Mouse (Mus musculus): ENCODE measurements around the gene Acy3. TPM values are rescaled to one million over a fixed set of nuclear protein-coding genes. Genes with fewer than 3 reads are reported as not detected.

Acy3 gene
- polyA plus RNA-seq, 1 experiment from 2014 or later = 4.3 TPM

GRCm38 (mm10) chr19:3980917-3981316 lies 5.5 kb upstream of the Acy3 start:
- Histone ChIP-seq H3K36me3 (ENCODE audit: control insufficient read depth, insufficient read depth, low read length) (no peaks in the 10 kb centered on the region), H3K27me3 (ENCODE audit: control insufficient read depth, insufficient read depth, low read length) (no peaks in the 10 kb centered on the region), H3K4me2 (ENCODE audit: low read depth, severe bottlenecking) (no peak overlapping the region), H3K27ac (replicated peaks; ENCODE audit: low read depth, low read length) (no peak overlapping the region), H3K4me1 (ENCODE audit: control insufficient read depth, insufficient read depth, low read length) (0 out of 2 replicates have a peak, but pooled peaks cover 4% of the 10 kb centered on the region), H3K4me3 (ENCODE audit: low read depth, low read length) (no peak overlapping the region), H3K9ac (ENCODE audit: low read length) (no peak overlapping the region), H3K9me3 (ENCODE audit: control insufficient read depth, low read length) (no peaks in the 10 kb centered on the region)
- no peak for DNase-seq (ENCODE audit: low spot score)
- 69% methylated on average over 9 of the region's 9 CpGs for WGBS
- ATAC-seq (ENCODE audit: insufficient number of reproducible peaks, low FRiP score, low TSS enrichment, low read depth) = no peak

DNA sequence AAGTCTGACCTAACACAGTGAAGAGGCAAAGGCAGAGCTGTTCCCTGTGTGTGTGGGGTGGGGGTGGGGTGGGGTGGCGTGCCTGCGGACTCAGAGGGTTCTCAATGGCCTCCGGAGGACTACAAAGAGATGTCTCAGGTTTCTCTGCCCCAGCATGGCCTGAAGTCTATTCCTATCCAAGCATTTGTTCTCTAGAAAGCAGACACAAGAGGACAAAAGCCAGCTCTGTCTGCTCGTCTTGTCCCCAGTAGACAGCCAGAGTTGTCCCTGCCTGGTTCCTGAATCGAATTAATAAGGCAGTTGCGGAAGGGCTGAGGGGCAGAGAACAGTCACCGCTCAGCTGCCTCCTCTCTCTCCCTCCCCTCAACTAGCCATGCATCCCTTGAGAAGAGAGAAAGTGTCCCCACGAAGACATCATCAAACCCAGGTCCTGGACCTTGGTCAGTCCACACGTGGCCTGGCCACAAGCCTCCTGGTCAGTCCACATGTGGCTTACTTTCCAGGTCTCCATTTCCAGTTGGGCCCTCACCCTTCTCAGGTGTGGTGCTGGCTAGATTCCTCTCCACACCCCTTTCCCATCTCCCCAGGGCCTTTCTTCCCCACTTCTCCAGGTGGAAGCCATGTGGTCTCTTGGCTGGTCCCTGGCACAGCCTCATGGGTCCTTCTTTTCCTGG lies 2.7 kb upstream of the Acy3 start:
- H3K4me1 ChIP-seq (ENCODE audit: control insufficient read depth, insufficient read depth, low read length) = 0 out of 2 replicates have a peak, but pooled peaks cover 6% of the 10 kb centered on the region

DNA sequence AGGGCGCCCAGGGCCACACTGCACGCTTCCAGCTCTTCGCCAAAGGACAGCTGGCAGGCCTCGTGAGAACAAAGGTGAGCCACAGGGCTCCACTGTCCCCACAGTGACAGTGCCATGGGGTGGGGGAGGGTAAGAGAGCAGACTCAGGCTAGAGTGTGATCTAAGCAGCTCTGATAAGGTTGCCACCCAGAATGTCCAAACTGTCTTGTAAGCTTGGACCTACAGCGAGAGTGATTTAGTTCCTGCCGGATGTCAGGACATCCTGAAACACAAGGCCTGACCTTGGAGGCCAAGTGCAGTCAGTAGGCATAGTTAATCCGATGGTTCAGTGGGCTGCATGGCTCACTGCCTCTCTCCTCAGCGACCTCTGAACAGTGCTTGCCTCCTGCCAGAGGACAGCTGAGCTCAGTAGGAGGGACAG lies 1.1 kb upstream of the Acy3 start:
- DNase-seq (ENCODE audit: low spot score) (no peak), ATAC-seq (ENCODE audit: insufficient number of reproducible peaks, low FRiP score, low TSS enrichment, low read depth) (no peak)
- Histone ChIP-seq H3K9ac (ENCODE audit: low read length) (no peak overlapping the region; the same call in 1 of the 2 replicates), H3K27me3 (ENCODE audit: control insufficient read depth, insufficient read depth, low read length) (no peaks in the 10 kb centered on the region), H3K4me1 (ENCODE audit: control insufficient read depth, insufficient read depth, low read length) (0 out of 2 replicates have a peak, but pooled peaks cover 6% of the 10 kb centered on the region), H3K27ac (replicated peaks; ENCODE audit: low read depth, low read length) (no peak overlapping the region), H3K9me3 (ENCODE audit: control insufficient read depth, low read length) (no peaks in the 10 kb centered on the region), H3K4me3 (ENCODE audit: low read depth, low read length) (no peak overlapping the region), H3K36me3 (ENCODE audit: control insufficient read depth, insufficient read depth, low read length) (no peaks in the 10 kb centered on the region), H3K4me2 (ENCODE audit: low read depth, severe bottlenecking) (no peak overlapping the region)
- WGBS = 39% methylated on average over 8 of the region's 8 CpGs

More for the DNA sequence above, 2.7 kb upstream of the Acy3 start:
- no peak overlapping the region for H3K4me2 ChIP-seq (ENCODE audit: low read depth, severe bottlenecking)
- ATAC-seq (ENCODE audit: insufficient number of reproducible peaks, low FRiP score, low TSS enrichment, low read depth) = no peak
- DNase-seq (ENCODE audit: low spot score) = no peak
- H3K36me3 ChIP-seq (ENCODE audit: control insufficient read depth, insufficient read depth, low read length) = no peaks in the 10 kb centered on the region
- no peaks in the 10 kb centered on the region for H3K27me3 ChIP-seq (ENCODE audit: control insufficient read depth, insufficient read depth, low read length)
- H3K27ac ChIP-seq (replicated peaks; ENCODE audit: low read depth, low read length) = no peak overlapping the region; the same call in 1 of the 2 replicates
- H3K4me3 ChIP-seq (ENCODE audit: low read depth, low read length) = no peak overlapping the region
- H3K9ac ChIP-seq (ENCODE audit: low read length) = no peak overlapping the region
- WGBS = 48% methylated on average over 9 of the region's 9 CpGs
- no peaks in the 10 kb centered on the region for H3K9me3 ChIP-seq (ENCODE audit: control insufficient read depth, low read length)

GRCm38 (mm10) chr19:3988066-3988465 lies 1.7 kb downstream of the Acy3 start:
- no peaks in the 10 kb centered on the region for H3K9me3 ChIP-seq (ENCODE audit: control insufficient read depth, low read length)
- 88% methylated on average over 14 of the region's 14 CpGs for WGBS
- no peak for DNase-seq (ENCODE audit: low spot score)
- H3K36me3 ChIP-seq (ENCODE audit: control insufficient read depth, insufficient read depth, low read length) = no peaks in the 10 kb centered on the region
- H3K27ac ChIP-seq (replicated peaks; ENCODE audit: low read depth, low read length) = no peak overlapping the region
- no peaks in the 10 kb centered on the region for H3K27me3 ChIP-seq (ENCODE audit: control insufficient read depth, insufficient read depth, low read length)
- ATAC-seq (ENCODE audit: insufficient number of reproducible peaks, low FRiP score, low TSS enrichment, low read depth) = no peak
- H3K4me1 ChIP-seq (ENCODE audit: control insufficient read depth, insufficient read depth, low read length) = 0 out of 2 replicates have a peak, but pooled peaks cover 6% of the 10 kb centered on the region
- no peak overlapping the region for H3K4me3 ChIP-seq (ENCODE audit: low read depth, low read length)
- H3K9ac ChIP-seq (ENCODE audit: low read length) = no peak overlapping the region
- no peak overlapping the region for H3K4me2 ChIP-seq (ENCODE audit: low read depth, severe bottlenecking)

- no peak overlapping the region for H3K4me2 ChIP-seq (ENCODE audit: low read depth, severe bottlenecking)
- no peak overlapping the region for H3K27ac ChIP-seq (replicated peaks; ENCODE audit: low read depth, low read length)
- 0 out of 2 replicates have a peak, but pooled peaks cover 6% of the 10 kb centered on the region for H3K4me1 ChIP-seq (ENCODE audit: control insufficient read depth, insufficient read depth, low read length)
- H3K36me3 ChIP-seq (ENCODE audit: control insufficient read depth, insufficient read depth, low read length) = no peaks in the 10 kb centered on the region
- no peak overlapping the region for H3K9ac ChIP-seq (ENCODE audit: low read length)
- no peaks in the 10 kb centered on the region for H3K9me3 ChIP-seq (ENCODE audit: control insufficient read depth, low read length)
- WGBS = 86% methylated on average over 4 of the region's 4 CpGs
- no peak overlapping the region for H3K4me3 ChIP-seq (ENCODE audit: low read depth, low read length)
- ATAC-seq (ENCODE audit: insufficient number of reproducible peaks, low FRiP score, low TSS enrichment, low read depth) (no peak), DNase-seq (ENCODE audit: low spot score) (no peak)
- H3K27me3 ChIP-seq (ENCODE audit: control insufficient read depth, insufficient read depth, low read length) = no peaks in the 10 kb centered on the region
These were observed 2.4 kb downstream of the Acy3 start for GRCm38 (mm10) chr19:3988750-3989149.

- Histone ChIP-seq H3K4me1 (ENCODE audit: control insufficient read depth, insufficient read depth, low read length) (0 out of 2 replicates have a peak, but pooled peaks cover 2% of the 10 kb centered on the region), H3K36me3 (ENCODE audit: control insufficient read depth, insufficient read depth, low read length) (no peaks in the 10 kb centered on the region), H3K9ac (ENCODE audit: low read length) (no peak overlapping the region; the same call in 1 of the 2 replicates), H3K27ac (replicated peaks; ENCODE audit: low read depth, low read length) (no peak overlapping the region), H3K27me3 (ENCODE audit: control insufficient read depth, insufficient read depth, low read length) (no peaks in the 10 kb centered on the region), H3K4me2 (ENCODE audit: low read depth, severe bottlenecking) (no peak overlapping the region), H3K4me3 (ENCODE audit: low read depth, low read length) (no peak overlapping the region), H3K9me3 (ENCODE audit: control insufficient read depth, low read length) (no peaks in the 10 kb centered on the region)
- DNase-seq (ENCODE audit: low spot score) = no peak
- WGBS = 18% methylated on average over 6 of the region's 6 CpGs
- no peak for ATAC-seq (ENCODE audit: insufficient number of reproducible peaks, low FRiP score, low TSS enrichment, low read depth)
These were observed 4.4 kb downstream of the Acy3 start for GRCm38 (mm10) chr19:3990804-3991203.

GRCm38 (mm10) chr19:3991562-3991961 lies 5.2 kb downstream of the Acy3 start:
- H3K27me3 ChIP-seq (ENCODE audit: control insufficient read depth, insufficient read depth, low read length) = no peaks in the 10 kb centered on the region
- no peak overlapping the region for H3K4me2 ChIP-seq (ENCODE audit: low read depth, severe bottlenecking)
- DNase-seq (ENCODE audit: low spot score) = no peak
- no peaks in the 10 kb centered on the region for H3K9me3 ChIP-seq (ENCODE audit: control insufficient read depth, low read length)
- H3K9ac ChIP-seq (ENCODE audit: low read length) = no peak overlapping the region
- no peak overlapping the region for H3K27ac ChIP-seq (replicated peaks; ENCODE audit: low read depth, low read length)
- no peak overlapping the region for H3K4me3 ChIP-seq (ENCODE audit: low read depth, low read length)
- no peaks in the 10 kb centered on the region for H3K36me3 ChIP-seq (ENCODE audit: control insufficient read depth, insufficient read depth, low read length)
- 96% methylated on average over 3 of the region's 3 CpGs for WGBS
- H3K4me1 ChIP-seq (ENCODE audit: control insufficient read depth, insufficient read depth, low read length) = no peaks in the 10 kb centered on the region
- ATAC-seq (ENCODE audit: insufficient number of reproducible peaks, low FRiP score, low TSS enrichment, low read depth) = no peak

DNA sequence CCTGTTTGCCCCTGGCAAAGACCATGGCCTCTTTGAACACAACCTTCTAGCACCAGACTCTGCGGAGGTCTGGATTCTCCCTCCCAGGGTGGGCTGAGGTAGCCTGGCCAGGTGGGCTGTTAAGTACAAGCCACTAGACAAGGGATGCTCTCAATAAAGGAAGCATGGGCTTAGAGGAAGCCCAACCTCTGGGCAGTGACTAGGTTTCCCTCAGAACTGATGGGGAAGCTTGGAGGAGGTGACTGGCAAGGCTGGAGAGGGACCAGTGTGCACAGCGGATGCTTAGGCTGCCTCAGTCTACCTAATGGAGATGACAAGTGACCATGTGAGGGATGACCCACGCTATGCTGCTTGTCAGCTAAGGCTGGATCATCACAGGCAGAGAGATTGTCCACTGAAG lies 5.6 kb downstream of the Acy3 start:
- Histone ChIP-seq H3K27me3 (ENCODE audit: control insufficient read depth, insufficient read depth, low read length) (no peaks in the 10 kb centered on the region), H3K9me3 (ENCODE audit: control insufficient read depth, low read length) (no peaks in the 10 kb centered on the region), H3K9ac (ENCODE audit: low read length) (no peak overlapping the region), H3K4me2 (ENCODE audit: low read depth, severe bottlenecking) (no peak overlapping the region), H3K36me3 (ENCODE audit: control insufficient read depth, insufficient read depth, low read length) (no peaks in the 10 kb centered on the region), H3K27ac (replicated peaks; ENCODE audit: low read depth, low read length) (no peak overlapping the region), H3K4me3 (ENCODE audit: low read depth, low read length) (no peak overlapping the region), H3K4me1 (ENCODE audit: control insufficient read depth, insufficient read depth, low read length) (no peaks in the 10 kb centered on the region)
- 87% methylated on average over 3 of the region's 3 CpGs for WGBS
- DNase-seq (ENCODE audit: low spot score) (no peak), ATAC-seq (ENCODE audit: insufficient number of reproducible peaks, low FRiP score, low TSS enrichment, low read depth) (no peak)

GRCm38 (mm10) chr19:3992416-3992815 lies 6.0 kb downstream of the Acy3 start, which contains the start of gene Tbx10:
Gene Tbx10 (plus strand): TSS chr19:3992752.
- Histone ChIP-seq H3K4me2 (ENCODE audit: low read depth, severe bottlenecking) (no peak within 1 kb of the TSS), H3K4me3 (ENCODE audit: low read depth, low read length) (no peak within 1 kb of the TSS), H3K9me3 (ENCODE audit: control insufficient read depth, low read length) (no peaks in the 10 kb centered on the region), H3K27me3 (ENCODE audit: control insufficient read depth, insufficient read depth, low read length) (no peaks in the 10 kb centered on the region), H3K4me1 (ENCODE audit: control insufficient read depth, insufficient read depth, low read length) (no peaks in the 10 kb centered on the region), H3K9ac (ENCODE audit: low read length) (no peak within 1 kb of the TSS), H3K36me3 (ENCODE audit: control insufficient read depth, insufficient read depth, low read length) (no peaks in the 10 kb centered on the region), H3K27ac (replicated peaks; ENCODE audit: low read depth, low read length) (no peak within 1 kb of the TSS)
- no peak for ATAC-seq (ENCODE audit: insufficient number of reproducible peaks, low FRiP score, low TSS enrichment, low read depth)
- DNase-seq (ENCODE audit: low spot score) = no peak
- 54% methylated on average over 5 of the region's 5 CpGs for WGBS
